Mouse (Mus musculus) T-helper 2 cell (primary cell): ENCODE results near the gene Sh3bp4.

ENCODE experiments used
- in situ Hi-C: fragments of 300-600 bp; cut with MboI, MseI; formaldehyde crosslinking; loops from one replicate; pipeline ENCODE4 v1.15.1; 2025; ENCODE audit warnings: high pct_unique_total_duplicates

Gene Sh3bp4

GRCm38 (mm10) chr1:89092019-89092418, 21.8 kb downstream of the Sh3bp4 start:
- in situ Hi-C loops: no loop called here

DNA sequence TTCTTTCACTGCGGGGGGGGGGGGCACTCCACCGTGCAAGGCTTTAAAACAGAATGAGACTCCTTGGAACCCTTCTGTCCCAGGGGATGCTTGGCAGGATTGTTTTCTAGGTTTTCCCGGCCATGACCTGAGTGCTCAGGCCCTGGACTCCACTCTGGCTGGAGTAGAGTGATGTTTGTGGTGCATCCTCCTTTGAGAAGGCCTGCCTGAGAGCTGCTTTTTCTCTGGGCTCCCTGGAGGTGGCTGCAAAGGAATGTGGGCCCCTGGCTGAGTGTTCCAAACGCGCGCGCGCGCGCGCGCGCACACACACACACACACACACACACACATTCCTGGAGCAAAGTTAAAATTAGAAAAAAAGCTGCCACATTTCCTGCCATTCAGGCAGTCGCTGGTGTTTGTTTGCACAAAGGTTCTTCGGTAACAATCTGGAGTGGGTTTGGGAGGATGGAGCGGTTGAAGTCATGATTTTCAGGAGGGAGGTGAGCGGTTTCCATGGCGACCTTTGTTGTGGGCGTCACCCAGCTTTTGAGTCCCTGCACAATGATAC, 22.3 kb downstream of the Sh3bp4 start:
- in situ Hi-C loops: no loop called here

GRCm38 (mm10) chr1:89093696-89094095, 23.5 kb downstream of the Sh3bp4 start:
- in situ Hi-C loops: no loop called here

GRCm38 (mm10) chr1:89094416-89094815, 24.2 kb downstream of the Sh3bp4 start:
- in situ Hi-C loops: no loop called here

DNA sequence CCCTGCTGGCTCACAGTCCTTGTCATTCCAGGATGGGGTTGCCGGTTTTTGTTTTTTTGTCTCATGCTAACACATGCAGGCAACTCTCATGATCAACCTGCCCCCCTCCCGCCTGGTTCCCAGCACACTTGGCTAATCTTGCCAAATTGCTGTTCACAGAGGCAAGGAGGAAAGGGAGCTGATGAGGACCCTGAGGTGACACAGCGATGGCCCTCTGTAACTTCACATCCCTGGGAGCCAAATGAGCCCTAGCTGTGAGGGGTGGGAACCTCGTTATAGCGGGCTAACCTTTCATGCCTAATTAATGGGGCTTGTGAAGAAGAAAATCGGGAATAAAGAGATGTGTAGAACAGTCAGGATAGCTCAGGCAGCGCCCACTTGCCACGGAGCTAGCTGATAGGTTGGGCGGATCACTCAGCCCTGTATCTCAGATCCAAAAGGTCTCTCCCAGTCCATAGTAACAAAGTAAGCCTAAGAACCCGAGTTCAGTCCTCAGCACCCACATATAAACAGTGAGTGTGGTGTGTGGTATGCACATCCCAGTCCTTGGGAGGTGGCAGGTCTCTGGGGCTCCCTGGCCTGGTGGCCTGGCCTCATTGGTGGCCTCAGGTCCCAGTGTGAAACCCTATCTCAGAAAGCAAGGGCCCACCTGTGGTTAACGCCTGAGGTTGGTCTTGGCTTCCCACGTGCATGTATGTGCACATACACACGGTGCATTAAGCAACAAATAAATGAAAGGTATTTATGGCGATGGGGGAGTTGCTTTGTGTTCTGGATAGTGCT, 25.6 kb downstream of the Sh3bp4 start:
- in situ Hi-C loops: no loop called here

GRCm38 (mm10) chr1:89102231-89103003, 32.2 kb downstream of the Sh3bp4 start:
- in situ Hi-C loops: no loop called here

GRCm38 (mm10) chr1:89103004-89103263, 32.7 kb downstream of the Sh3bp4 start:
- in situ Hi-C loops: no loop called here

- in situ Hi-C loops: no loop called here
These were observed 33.3 kb downstream of the Sh3bp4 start for GRCm38 (mm10) chr1:89103505-89103904.

- in situ Hi-C loops: no loop called here
These were observed 34.0 kb downstream of the Sh3bp4 start for GRCm38 (mm10) chr1:89104066-89104765.

DNA sequence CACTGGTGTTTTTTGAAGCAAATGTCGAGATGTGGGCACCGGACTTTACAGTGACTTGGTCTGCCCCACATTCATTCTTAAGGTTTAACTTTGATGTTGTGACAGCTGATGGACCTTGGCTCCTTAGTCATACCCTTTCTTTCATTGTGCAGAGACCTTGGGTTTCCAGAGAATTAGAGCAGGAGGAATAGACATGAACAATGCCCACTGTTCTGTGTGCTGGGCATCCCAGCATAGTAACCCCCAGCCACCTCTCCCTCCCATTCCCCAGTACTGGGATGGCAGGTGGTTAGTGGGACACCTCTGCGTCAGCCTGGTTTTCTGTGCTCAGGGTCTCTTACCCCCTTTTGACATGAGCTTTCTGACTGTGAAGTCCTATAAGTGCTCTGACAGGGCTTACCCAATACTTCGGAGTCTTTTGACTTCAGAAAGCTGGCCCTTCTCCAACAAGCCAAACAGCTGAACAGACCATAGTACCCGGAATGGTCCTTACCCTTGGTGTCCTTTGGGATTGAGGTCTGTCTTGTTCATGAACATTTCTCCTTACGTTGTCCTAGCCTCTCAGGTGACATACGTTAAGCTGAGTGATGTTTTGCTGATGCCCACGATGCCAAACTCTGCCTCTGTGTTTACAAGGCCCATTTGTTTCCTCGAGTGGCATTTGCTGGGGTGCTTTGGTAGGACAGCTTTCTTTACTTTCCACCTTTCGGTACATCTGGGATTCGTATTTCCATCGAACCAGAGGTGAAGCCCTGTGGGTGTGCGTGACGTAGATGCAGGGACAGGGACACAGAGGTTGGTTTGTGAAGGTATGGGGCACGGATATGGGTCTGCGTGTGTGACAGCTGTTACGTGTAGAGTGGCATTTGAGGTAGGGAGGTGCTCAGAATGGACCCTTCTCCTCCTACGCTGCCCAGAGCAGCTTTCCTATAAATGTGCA, 35.9 kb downstream of the Sh3bp4 start:
- in situ Hi-C loops: no loop called here

DNA sequence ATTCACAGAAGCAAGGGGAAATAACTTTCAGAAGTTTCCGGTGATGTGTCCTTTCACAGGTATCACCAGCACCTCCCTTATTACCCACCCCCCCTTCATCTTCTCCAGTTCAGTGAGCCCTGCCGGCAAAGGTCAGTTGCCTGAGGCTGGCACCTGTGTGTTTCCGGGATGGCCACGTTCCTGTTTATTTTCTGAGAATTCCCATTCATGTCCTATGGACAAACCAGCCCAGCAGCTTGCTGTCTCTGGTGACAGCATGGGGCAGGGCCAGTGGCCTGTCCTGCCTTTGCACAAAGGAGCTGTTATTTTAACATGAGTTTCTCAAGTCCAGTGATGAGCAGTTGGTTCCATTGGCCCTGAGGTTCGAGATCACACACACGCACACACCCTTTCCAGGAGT, 37.3 kb downstream of the Sh3bp4 start:
- in situ Hi-C loops: no loop called here

DNA sequence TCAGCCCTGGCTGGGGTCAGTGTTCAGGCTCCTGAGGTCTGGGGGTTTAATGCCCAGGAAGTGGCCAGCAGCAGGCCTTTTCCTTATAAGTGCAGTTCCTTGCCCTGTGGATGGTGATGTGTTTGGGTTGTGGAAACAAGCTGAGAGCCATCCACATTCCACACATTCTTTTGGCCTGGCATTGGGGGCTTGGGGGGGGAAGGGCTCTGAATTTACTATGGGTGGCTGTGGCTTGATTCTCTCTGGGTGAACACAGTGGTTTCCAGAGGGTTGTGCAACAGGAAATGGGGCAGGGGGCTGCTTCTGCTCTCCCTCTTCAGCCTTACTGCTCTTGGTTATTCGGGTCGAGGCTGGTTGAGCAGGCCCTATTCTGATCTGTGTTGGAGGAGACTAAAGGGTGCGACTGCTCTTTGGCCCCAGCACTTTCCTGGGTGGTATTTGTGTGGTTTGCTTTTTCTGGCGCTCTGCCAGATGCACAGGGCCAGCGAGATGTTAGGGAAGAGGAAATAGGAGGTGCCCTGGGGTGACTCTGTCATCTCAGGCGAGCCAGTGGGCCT, 38.2 kb downstream of the Sh3bp4 start:
- in situ Hi-C loops: no loop called here

DNA sequence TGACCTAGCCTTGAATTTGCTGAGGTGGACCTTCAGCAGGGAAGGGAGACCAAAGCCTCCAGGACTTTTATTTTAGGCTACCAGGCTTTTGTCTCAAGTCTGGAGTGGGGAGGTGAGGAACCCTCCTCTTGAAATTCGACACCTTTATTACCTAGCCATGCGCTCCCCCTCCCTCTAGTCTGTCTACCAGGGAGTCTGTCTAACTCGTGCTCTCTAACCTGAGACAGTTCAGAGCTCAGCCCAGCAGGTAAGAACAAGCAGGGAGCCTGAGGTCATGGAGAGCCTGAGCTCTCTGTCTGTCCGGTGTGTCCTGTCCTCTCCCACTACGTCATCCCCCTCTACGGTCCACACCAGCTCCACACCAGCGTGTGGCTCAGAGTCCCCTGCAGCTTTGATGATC, 39.6 kb downstream of the Sh3bp4 start:
- in situ Hi-C loops: no loop called here

- in situ Hi-C loops: no loop called here
These were observed 40.7 kb downstream of the Sh3bp4 start for GRCm38 (mm10) chr1:89110767-89111534.

DNA sequence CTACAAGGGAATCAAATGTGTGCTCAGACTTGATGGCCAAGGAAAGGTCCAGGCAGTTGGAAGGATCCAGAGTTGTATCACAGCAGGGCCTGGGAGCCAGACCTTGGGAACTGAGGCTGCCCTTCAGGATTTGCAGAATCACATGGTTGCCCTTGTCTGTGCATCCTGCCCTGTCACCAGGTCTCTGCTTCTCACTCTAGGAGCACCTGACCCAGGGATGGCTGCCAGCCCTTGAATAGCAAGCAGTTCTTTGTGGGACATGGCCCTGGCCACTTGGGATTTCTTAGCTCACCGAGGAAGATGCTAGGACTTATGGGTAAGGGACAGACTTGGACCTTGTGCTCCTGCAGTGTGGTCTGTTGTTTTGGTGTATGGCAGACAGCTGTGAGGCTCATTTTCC, 42.3 kb downstream of the Sh3bp4 start:
- in situ Hi-C loops: no loop called here

GRCm38 (mm10) chr1:89113731-89114130, 43.5 kb downstream of the Sh3bp4 start:
- in situ Hi-C loops: no loop called here

GRCm38 (mm10) chr1:89117062-89117461, 46.8 kb downstream of the Sh3bp4 start:
- in situ Hi-C loops: no loop called here

- in situ Hi-C loops: no loop called here
These were observed 47.9 kb downstream of the Sh3bp4 start for GRCm38 (mm10) chr1:89118076-89118475.

DNA sequence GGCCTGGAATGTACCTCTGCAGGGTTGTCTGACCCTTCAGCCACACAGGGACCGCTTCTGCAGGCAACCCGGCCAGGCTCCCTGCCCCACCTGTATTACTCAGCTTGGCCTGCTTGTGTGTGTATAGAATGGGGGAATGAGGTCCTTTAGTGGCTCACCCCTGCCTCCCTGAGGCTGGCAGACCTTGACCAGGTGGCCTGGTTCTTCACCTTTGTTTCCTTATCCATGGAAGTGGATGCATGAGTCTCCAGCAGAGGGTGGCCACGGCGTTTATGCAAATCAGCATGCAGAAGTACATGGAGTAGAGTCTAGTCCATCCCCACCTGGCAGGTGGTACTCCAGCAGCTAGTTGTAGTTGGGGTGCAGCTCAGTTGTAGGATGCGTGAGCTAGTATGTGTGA, 48.6 kb downstream of the Sh3bp4 start:
- in situ Hi-C loops: no loop called here

- in situ Hi-C loops: loop anchor here (5.0 kb wide), 1 partner anchor 48 kb away; the partner anchor contains the start of gene Sh3bp4
These were observed 50.1 kb downstream of the Sh3bp4 start for GRCm38 (mm10) chr1:89120290-89120689.
